Mouse (Mus musculus): ENCODE results near the gene Sv2b. TPM values are rescaled to one million over a fixed set of nuclear protein-coding genes. Genes with fewer than 3 reads are reported as not detected.

Sv2b gene
- polyA plus RNA-seq, 1 experiment = not detected

DNA sequence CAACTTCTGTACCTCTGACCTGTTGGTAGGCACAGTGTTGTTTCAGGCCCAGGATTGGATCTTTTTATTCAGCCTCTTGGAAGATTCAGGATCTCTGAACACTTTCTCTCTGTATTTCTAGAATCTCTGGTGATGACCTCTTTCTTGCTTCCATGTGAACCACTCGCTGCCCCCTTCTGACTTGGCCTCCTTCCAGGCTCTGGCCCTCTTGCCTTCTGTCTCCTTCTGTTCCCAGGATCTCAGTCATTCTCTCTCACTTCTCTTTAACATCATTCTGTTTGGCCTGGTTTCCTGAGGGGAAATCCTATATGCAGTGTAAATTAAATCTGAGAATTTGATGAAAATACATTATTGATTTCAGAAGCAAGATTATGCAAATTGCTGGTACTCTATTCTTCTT lies 205.2 kb downstream of the Sv2b start:
- Histone ChIP-seq H3K4me1 (ENCODE audit: control insufficient read depth, insufficient read depth, low read length) (no peaks in the 10 kb centered on the region), H3K9ac (ENCODE audit: low read depth, poor library complexity, severe bottlenecking) (no peak overlapping the region), H3K36me3 (ENCODE audit: control insufficient read depth, insufficient read depth, low read length, poor library complexity, severe bottlenecking) (no peaks in the 10 kb centered on the region), H3K27ac (ENCODE audit: insufficient read depth, low read length) (no peak overlapping the region), H3K4me3 (ENCODE audit: low read depth, low read length) (no peak overlapping the region), H3K27me3 (ENCODE audit: control insufficient read depth, insufficient read depth, low read length, poor library complexity, severe bottlenecking) (no peaks in the 10 kb centered on the region), H3K9me3 (replicated peaks; ENCODE audit: control insufficient read depth, insufficient read depth, low read length, poor library complexity, severe bottlenecking) (no peaks in the 10 kb centered on the region)
- TF ChIP-seq POLR2A (IDR thresholded peaks at IDR 0.05; ENCODE audit: insufficient read depth, low read length) (no peak), EP300 (IDR thresholded peaks at IDR 0.05; ENCODE audit: insufficient read depth, low read depth, low read length) (no peak), CTCF (IDR thresholded peaks at IDR 0.05; ENCODE audit: low read depth, low read length) (no peak)

DNA sequence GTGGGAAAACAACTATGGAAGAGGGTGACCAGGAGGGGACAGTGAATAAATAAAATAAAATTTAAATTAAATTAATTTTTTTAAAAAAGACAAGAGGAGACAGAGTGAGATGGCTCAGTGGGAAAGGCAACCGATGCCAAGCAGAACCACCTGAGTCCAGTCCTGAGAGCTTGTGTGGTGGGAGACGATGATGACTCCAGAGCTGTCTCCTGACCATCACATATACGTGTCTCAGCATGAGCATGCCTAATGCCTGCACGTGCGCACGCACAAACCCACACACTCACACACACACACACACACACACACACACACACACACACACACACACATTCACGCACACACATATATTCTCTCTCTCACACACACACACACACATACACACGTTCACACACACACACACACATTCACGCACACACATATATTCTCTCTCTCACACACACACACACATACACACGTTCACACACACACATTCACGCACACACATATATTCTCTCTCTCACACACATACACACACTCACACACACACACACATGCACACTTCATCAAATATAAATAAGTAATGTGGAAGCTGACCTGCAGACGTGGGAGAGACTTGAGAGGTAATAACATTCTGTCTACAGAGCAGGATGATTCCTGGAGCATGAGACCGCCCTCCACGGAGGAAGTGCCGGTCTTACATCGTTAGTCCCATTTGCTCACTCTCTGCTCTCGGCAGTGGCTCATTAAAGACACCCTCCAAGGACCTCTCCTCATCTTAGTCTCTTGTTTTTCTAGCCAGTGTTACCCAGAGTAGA lies 206.3 kb downstream of the Sv2b start:
- Histone ChIP-seq H3K36me3 (ENCODE audit: control insufficient read depth, insufficient read depth, low read length, poor library complexity, severe bottlenecking) (no peaks in the 10 kb centered on the region), H3K4me1 (ENCODE audit: control insufficient read depth, insufficient read depth, low read length) (no peaks in the 10 kb centered on the region), H3K27me3 (ENCODE audit: control insufficient read depth, insufficient read depth, low read length, poor library complexity, severe bottlenecking) (no peaks in the 10 kb centered on the region), H3K9ac (ENCODE audit: low read depth, poor library complexity, severe bottlenecking) (no peak overlapping the region), H3K4me3 (ENCODE audit: low read depth, low read length) (no peak overlapping the region), H3K27ac (ENCODE audit: insufficient read depth, low read length) (no peak overlapping the region), H3K9me3 (replicated peaks; ENCODE audit: control insufficient read depth, insufficient read depth, low read length, poor library complexity, severe bottlenecking) (no peaks in the 10 kb centered on the region)
- TF ChIP-seq POLR2A (IDR thresholded peaks at IDR 0.05; ENCODE audit: insufficient read depth, low read length) = no peak
- TF ChIP-seq CTCF (IDR thresholded peaks at IDR 0.05; ENCODE audit: low read depth, low read length) = no peak
- no peak for TF ChIP-seq EP300 (IDR thresholded peaks at IDR 0.05; ENCODE audit: insufficient read depth, low read depth, low read length)

DNA sequence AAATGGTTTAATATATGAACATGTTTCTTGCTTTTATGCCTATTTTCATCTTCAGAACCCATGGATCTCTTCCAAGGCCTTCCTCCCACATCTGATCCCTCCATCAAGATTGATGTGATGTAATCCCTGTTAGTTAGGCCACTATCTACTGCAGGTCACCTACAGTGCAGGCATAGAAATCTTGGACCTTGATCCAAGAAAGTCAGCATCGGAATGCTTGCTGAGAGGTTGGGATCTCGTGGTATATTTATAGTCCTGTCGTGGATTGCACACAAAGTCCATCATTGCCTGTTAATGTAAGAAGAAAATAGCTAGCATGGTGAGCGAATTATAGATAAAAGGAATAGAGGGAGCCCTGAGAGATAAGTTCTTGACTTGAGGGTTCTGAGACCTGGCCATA lies 223.6 kb downstream of the Sv2b start:
- H3K9me3 ChIP-seq (replicated peaks; ENCODE audit: control insufficient read depth, insufficient read depth, low read length, poor library complexity, severe bottlenecking) = no peaks in the 10 kb centered on the region
- no peaks in the 10 kb centered on the region for H3K36me3 ChIP-seq (ENCODE audit: control insufficient read depth, insufficient read depth, low read length, poor library complexity, severe bottlenecking)
- no peaks in the 10 kb centered on the region for H3K27me3 ChIP-seq (ENCODE audit: control insufficient read depth, insufficient read depth, low read length, poor library complexity, severe bottlenecking)
- H3K27ac ChIP-seq (ENCODE audit: insufficient read depth, low read length) = no peak overlapping the region
- H3K9ac ChIP-seq (ENCODE audit: low read depth, poor library complexity, severe bottlenecking) = no peak overlapping the region
- no peak overlapping the region for H3K4me3 ChIP-seq (ENCODE audit: low read depth, low read length)
- TF ChIP-seq EP300 (IDR thresholded peaks at IDR 0.05; ENCODE audit: insufficient read depth, low read depth, low read length) (no peak), POLR2A (IDR thresholded peaks at IDR 0.05; ENCODE audit: insufficient read depth, low read length) (no peak), CTCF (IDR thresholded peaks at IDR 0.05; ENCODE audit: low read depth, low read length) (no peak)
- no peaks in the 10 kb centered on the region for H3K4me1 ChIP-seq (ENCODE audit: control insufficient read depth, insufficient read depth, low read length)

DNA sequence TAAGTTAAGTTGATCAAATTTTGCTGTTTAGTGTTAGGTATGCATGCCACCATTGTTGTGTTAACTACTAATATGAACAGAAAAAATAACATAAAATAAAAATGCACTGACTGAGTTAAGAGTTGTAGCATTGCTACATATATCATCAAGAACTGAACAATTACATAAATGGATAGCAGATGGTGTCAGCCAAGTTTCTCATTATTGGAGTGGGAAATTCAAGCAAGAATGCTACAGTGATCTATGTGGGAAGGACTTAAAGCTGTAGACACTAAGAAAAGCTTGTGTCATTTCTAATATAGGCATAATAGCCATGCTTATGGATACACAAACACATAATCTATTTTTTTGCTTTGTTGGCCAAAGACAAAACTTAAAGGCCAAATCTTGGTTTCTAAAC lies 228.9 kb downstream of the Sv2b start:
- H3K9me3 ChIP-seq (replicated peaks; ENCODE audit: control insufficient read depth, insufficient read depth, low read length, poor library complexity, severe bottlenecking) = no peaks in the 10 kb centered on the region
- no peak overlapping the region for H3K4me3 ChIP-seq (ENCODE audit: low read depth, low read length)
- no peak overlapping the region for H3K27ac ChIP-seq (ENCODE audit: insufficient read depth, low read length)
- no peaks in the 10 kb centered on the region for H3K36me3 ChIP-seq (ENCODE audit: control insufficient read depth, insufficient read depth, low read length, poor library complexity, severe bottlenecking)
- TF ChIP-seq EP300 (IDR thresholded peaks at IDR 0.05; ENCODE audit: insufficient read depth, low read depth, low read length) = no peak
- no peak for TF ChIP-seq POLR2A (IDR thresholded peaks at IDR 0.05; ENCODE audit: insufficient read depth, low read length)
- no peak for TF ChIP-seq CTCF (IDR thresholded peaks at IDR 0.05; ENCODE audit: low read depth, low read length)
- H3K27me3 ChIP-seq (ENCODE audit: control insufficient read depth, insufficient read depth, low read length, poor library complexity, severe bottlenecking) = no peaks in the 10 kb centered on the region
- H3K9ac ChIP-seq (ENCODE audit: low read depth, poor library complexity, severe bottlenecking) = no peak overlapping the region
- H3K4me1 ChIP-seq (ENCODE audit: control insufficient read depth, insufficient read depth, low read length) = no peaks in the 10 kb centered on the region

DNA sequence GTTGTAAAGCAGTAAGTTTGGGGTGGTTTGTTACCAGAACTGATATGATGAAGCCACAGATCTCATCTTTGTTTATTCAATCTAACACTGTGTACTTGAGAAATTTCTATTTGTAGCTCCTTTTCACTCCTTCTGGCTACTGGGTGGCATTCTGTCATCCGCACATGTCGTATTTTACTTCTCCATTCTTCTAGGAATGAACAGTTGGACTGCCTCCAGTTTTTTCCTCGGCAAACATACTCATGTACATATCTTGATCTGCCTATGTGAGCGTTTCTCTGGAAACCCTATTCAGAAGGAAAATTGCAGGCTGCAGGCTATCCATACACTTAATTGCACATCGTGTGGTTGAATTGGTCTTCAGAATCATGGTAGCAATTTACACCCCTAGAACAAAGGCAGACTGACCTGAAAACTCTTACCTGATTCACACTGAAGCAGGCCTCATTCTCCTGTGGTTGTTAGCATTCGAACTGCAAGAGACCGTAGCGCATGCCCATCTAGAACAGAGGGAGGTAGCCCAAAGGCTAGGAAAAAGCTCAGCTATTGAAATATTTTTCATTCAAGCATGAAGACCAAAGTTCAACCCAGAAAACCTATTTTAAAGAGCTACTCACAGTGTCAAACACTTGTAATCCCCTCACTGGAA lies 231.4 kb downstream of the Sv2b start:
- TF ChIP-seq CTCF (IDR thresholded peaks at IDR 0.05; ENCODE audit: low read depth, low read length) (no peak), POLR2A (IDR thresholded peaks at IDR 0.05; ENCODE audit: insufficient read depth, low read length) (no peak), EP300 (IDR thresholded peaks at IDR 0.05; ENCODE audit: insufficient read depth, low read depth, low read length) (no peak)
- no peak overlapping the region for H3K4me3 ChIP-seq (ENCODE audit: low read depth, low read length)
- no peaks in the 10 kb centered on the region for H3K27me3 ChIP-seq (ENCODE audit: control insufficient read depth, insufficient read depth, low read length, poor library complexity, severe bottlenecking)
- H3K27ac ChIP-seq (ENCODE audit: insufficient read depth, low read length) = no peak overlapping the region
- no peak overlapping the region for H3K9ac ChIP-seq (ENCODE audit: low read depth, poor library complexity, severe bottlenecking)
- H3K36me3 ChIP-seq (ENCODE audit: control insufficient read depth, insufficient read depth, low read length, poor library complexity, severe bottlenecking) = no peaks in the 10 kb centered on the region
- H3K9me3 ChIP-seq (replicated peaks; ENCODE audit: control insufficient read depth, insufficient read depth, low read length, poor library complexity, severe bottlenecking) = no peaks in the 10 kb centered on the region
- no peaks in the 10 kb centered on the region for H3K4me1 ChIP-seq (ENCODE audit: control insufficient read depth, insufficient read depth, low read length)

Other genes with a start within 250 kb of the Sv2b start
- gene Akap13, start 146.3 kb upstream of the Sv2b start, polyA plus RNA-seq (2011; ENCODE audit: insufficient read depth, insufficient read length, low read depth, missing spikeins) = 18.7 and 27.4 TPM in 2 replicates

Data from ES-Bruce4 (cell line).